Mouse (Mus musculus) liver, embryonic 12.5 days (tissue): ENCODE results near the gene Pik3r3. TPM values are rescaled to one million over a fixed set of nuclear protein-coding genes. Genes with fewer than 3 reads are reported as not detected.
A peak's percentile ranks its signal among the peaks of the same experiment; 100 is the strongest.
"Not testable (repeated sequence)": the region's sequence is repeated elsewhere in the genome, so short reads cannot be mapped to it uniquely, and the experiment has no call there.

ENCODE experiments used
- ATAC-seq: fragments of 200-750 bp; cut with Nextera tagmentation; 2 replicates; pipeline ENCODE4 v1.8.0; 2017; ENCODE audit warnings: moderate number of reproducible peaks, mild to moderate bottlenecking, moderate library complexity
- H3K27ac ChIP-seq: fragments of 300-500 bp; sonication (generic); 2 replicates; pipeline ENCODE4 v1.5.1; 2016; ENCODE audit warnings: mild to moderate bottlenecking
- H3K27me3 ChIP-seq: fragments of 300-500 bp; sonication (generic); replicated peaks from 2 replicates; pipeline ENCODE4 v1.6.1; 2016; ENCODE audit warnings: mild to moderate bottlenecking, moderate library complexity
- H3K36me3 ChIP-seq: fragments of 300-500 bp; sonication (generic); 2 replicates; pipeline ENCODE4 v1.6.1; 2016; ENCODE audit warnings: mild to moderate bottlenecking, moderate library complexity
- H3K4me1 ChIP-seq: fragments of 300-500 bp; sonication (generic); 2 replicates; pipeline ENCODE4 v1.6.1; 2016
- H3K4me2 ChIP-seq: fragments of 300-500 bp; sonication (generic); 2 replicates; pipeline ENCODE4 v1.6.1; 2016; ENCODE audit warnings: mild to moderate bottlenecking, moderate library complexity
- H3K4me3 ChIP-seq: fragments of 300-500 bp; sonication (generic); 2 replicates; pipeline ENCODE4 v1.5.1; 2016; ENCODE audit warnings: mild to moderate bottlenecking, moderate library complexity
- H3K9ac ChIP-seq: fragments of 300-500 bp; sonication (generic); 2 replicates; pipeline ENCODE4 v1.6.1; 2016; ENCODE audit warnings: mild to moderate bottlenecking, moderate library complexity
- H3K9me3 ChIP-seq: fragments of 300-500 bp; sonication (generic); replicated peaks from 2 replicates; pipeline ENCODE4 v1.6.1; 2016; ENCODE audit warnings: mild to moderate bottlenecking, moderate library complexity
- WGBS: fragments of 180-500 bp; shearing (Covaris S2); methylation state at CpG from one replicate; pipeline ENCODE4 v1.1.7; 2016; ENCODE audit not compliant: insufficient replicate concordance; 5-methylcytosine and 5-hydroxymethylcytosine counted together
- polyA plus RNA-seq: library from polyadenylated mRNA; unstranded; fragments of >200 nt; fragmentation: Nextera tagmentation; extraction: Ambion mirVana; gene quantifications from 2 replicates; pipeline ENCODE4 v1.2.1, GENCODE M21; 2016

The Pik3r3 gene
- polyA plus RNA-seq, 1 experiment from 2014 or later = 2.7 TPM

DNA sequence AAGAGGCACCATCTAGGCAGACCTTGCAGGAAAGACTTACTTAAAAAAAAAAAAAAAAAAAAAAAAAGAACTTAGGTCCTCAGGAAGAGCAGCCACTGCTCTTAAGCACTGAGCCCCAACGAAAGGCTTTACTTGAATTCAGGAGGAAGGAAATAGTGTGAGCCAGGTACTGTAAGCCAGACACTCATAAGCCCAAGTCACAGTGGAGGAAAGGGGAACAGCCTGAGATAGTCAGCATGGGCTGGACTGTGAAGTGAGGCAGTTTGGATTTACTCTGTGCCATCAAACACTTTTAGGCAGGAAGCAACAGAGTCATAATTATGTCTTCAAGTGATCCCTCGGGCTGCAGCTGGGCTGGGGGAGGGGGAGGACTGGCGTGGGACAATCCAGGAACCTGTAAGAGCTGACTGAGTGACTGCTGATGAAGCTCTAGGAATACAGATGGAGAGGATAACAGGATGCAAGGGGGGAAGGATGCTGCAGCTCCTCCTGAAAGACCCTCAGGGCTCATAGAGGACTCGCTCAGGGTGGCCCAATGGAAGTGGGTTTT is 29.1 kb upstream of the Pik3r3 start:
- Histone ChIP-seq H3K9me3 (no peaks in the 10 kb centered on the region), H3K4me2 (no peak overlapping the region), H3K36me3 (no peaks in the 10 kb centered on the region), H3K4me1 (peaks cover 31% of the 10 kb centered on the region), H3K4me3 (no peak overlapping the region), H3K27ac (0 out of 2 replicates have a peak overlapping the region, but pooled peaks have one; percentile 40), H3K27me3 (no peaks in the 10 kb centered on the region), H3K9ac (no peak overlapping the region)
- no peak for ATAC-seq
- 45% methylated on average over 4 of the region's 4 CpGs for whole genome bisulfite sequencing

- H3K4me2 ChIP-seq = peak overlapping the region; percentile 55
- H3K36me3 ChIP-seq = no peaks in the 10 kb centered on the region
- H3K9ac ChIP-seq = peak overlapping the region; percentile 37
- peak; percentile 98 for ATAC-seq
- H3K4me1 ChIP-seq = peaks cover 31% of the 10 kb centered on the region
- H3K27me3 ChIP-seq = no peaks in the 10 kb centered on the region
- H3K4me3 ChIP-seq = no peak overlapping the region
- H3K27ac ChIP-seq = peak overlapping the region; percentile 91
- WGBS = 22% methylated on average over 9 of the region's 9 CpGs
- H3K9me3 ChIP-seq = no peaks in the 10 kb centered on the region
Measured at GRCm38 (mm10) chr4:116193583-116194383, 27.6 kb upstream of the Pik3r3 start.

DNA sequence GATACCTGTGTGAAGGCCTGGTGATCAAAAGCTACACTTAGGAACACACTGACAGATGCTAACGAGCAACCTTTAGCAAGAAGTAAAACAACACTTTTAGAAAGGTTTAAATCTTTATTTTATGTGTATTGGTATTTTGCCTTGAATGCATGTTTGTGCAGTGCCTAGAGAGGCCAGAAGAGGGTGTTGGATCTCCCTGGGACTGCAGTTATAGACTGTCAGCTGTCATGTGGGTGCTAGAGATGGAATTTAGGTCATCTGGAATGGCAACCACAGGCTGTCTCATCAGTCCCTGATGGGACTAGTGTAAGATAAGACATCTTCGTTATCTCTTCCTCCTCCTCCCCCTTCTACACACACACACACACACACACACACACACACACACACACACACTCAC is 23.0 kb upstream of the Pik3r3 start:
- no peak for ATAC-seq
- 45% methylated on average over 2 of the region's 2 CpGs for WGBS
- Histone ChIP-seq H3K36me3 (no peaks in the 10 kb centered on the region), H3K9ac (no peak overlapping the region), H3K4me1 (peaks cover 19% of the 10 kb centered on the region), H3K4me3 (no peak overlapping the region), H3K27ac (no peak overlapping the region), H3K4me2 (no peak overlapping the region), H3K27me3 (no peaks in the 10 kb centered on the region), H3K9me3 (no peaks in the 10 kb centered on the region)

- Histone ChIP-seq H3K36me3 (no peaks in the 10 kb centered on the region), H3K9me3 (no peaks in the 10 kb centered on the region), H3K4me2 (no peak overlapping the region), H3K27me3 (no peaks in the 10 kb centered on the region), H3K4me3 (no peak overlapping the region), H3K27ac (no peak overlapping the region), H3K9ac (no peak overlapping the region), H3K4me1 (no peaks in the 10 kb centered on the region)
- no peak for ATAC-seq
- WGBS = 39% methylated on average over 3 of the region's 3 CpGs
Measured at GRCm38 (mm10) chr4:116204422-116204821, 17.0 kb upstream of the Pik3r3 start.

GRCm38 (mm10) chr4:116206531-116206930 is 14.9 kb upstream of the Pik3r3 start:
- no peak overlapping the region for H3K9ac ChIP-seq
- no peak overlapping the region for H3K27ac ChIP-seq
- no peak for ATAC-seq
- H3K4me3 ChIP-seq = no peak overlapping the region
- no peaks in the 10 kb centered on the region for H3K9me3 ChIP-seq
- no peaks in the 10 kb centered on the region for H3K36me3 ChIP-seq
- H3K4me2 ChIP-seq = no peak overlapping the region
- H3K4me1 ChIP-seq = no peaks in the 10 kb centered on the region
- WGBS = 76% methylated on average over 4 of the region's 4 CpGs
- H3K27me3 ChIP-seq = no peaks in the 10 kb centered on the region

- H3K4me3 ChIP-seq = no peak overlapping the region
- H3K4me1 ChIP-seq = no peaks in the 10 kb centered on the region
- H3K27ac ChIP-seq = no peak overlapping the region
- no peaks in the 10 kb centered on the region for H3K27me3 ChIP-seq
- no peaks in the 10 kb centered on the region for H3K36me3 ChIP-seq
- WGBS = 63% methylated on average over 1 of the region's 1 CpGs
- H3K9me3 ChIP-seq = no peaks in the 10 kb centered on the region
- no peak overlapping the region for H3K9ac ChIP-seq
- ATAC-seq = no peak
- no peak overlapping the region for H3K4me2 ChIP-seq
Measured at GRCm38 (mm10) chr4:116208891-116209290, 12.5 kb upstream of the Pik3r3 start.

DNA sequence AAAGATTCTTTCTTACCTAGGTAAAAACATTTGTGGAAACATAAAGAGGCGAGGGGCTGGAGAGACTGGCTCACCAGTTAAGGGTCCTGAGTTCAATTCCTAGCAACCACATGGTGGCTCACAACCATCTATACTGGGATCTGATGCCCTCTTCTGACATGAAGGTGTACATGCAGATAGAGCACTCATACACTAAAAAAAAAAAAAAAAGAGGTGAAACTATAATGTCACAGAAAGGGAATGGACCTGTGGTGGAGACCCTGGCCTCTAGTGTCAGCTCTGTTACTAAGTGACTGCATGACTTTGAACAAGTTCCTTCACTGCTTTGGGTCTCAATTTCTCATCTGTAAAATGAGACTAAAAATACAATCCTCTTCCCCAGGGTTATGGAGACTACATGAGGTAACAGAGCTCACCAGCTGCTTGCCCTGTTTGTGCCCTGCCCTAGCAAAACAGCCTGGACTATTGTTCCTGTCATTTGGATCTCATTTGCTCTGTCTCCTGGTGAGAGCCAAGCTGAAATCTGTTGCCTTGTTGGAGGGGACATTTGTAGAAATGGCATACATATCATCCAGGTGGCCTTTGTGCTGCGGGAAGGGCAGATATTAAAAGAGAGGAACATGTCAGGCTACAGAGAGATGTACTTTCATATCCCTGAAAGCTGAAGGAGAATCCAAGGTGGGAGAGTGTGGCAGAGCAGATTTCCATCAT is 5.4 kb upstream of the Pik3r3 start:
- WGBS = 84% methylated on average over 2 of the region's 2 CpGs
- ATAC-seq = no peak
- Histone ChIP-seq H3K9me3 (no peaks in the 10 kb centered on the region), H3K36me3 (no peaks in the 10 kb centered on the region), H3K27ac (no peak overlapping the region), H3K9ac (no peak overlapping the region), H3K27me3 (peaks cover 5% of the 10 kb centered on the region; the same call in 1 of the 2 replicates), H3K4me3 (no peak overlapping the region), H3K4me1 (peaks cover 11% of the 10 kb centered on the region), H3K4me2 (no peak overlapping the region)

DNA sequence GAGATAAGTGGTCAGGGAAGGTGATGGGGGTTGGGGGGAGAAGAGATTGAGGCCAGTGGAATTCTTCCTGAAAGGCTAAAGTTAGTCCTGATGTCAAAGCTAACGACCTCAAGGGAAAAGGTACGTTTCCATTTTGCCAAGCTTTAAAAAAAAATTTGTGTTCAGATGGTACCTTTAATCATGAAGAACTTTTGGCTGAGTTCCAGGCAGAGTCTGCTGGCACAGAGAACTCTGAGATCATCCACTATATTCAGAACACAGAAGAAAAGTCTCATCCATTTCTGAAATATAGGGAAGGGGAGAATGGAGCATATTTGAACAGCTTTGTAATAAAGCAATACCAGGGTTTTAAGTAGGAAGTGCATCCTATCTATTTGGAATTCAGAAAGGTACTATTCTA is 4.4 kb upstream of the Pik3r3 start:
- Histone ChIP-seq H3K27ac (no peak overlapping the region), H3K36me3 (no peaks in the 10 kb centered on the region), H3K27me3 (peaks cover 5% of the 10 kb centered on the region; the same call in 1 of the 2 replicates), H3K9ac (no peak overlapping the region), H3K9me3 (no peaks in the 10 kb centered on the region), H3K4me1 (peaks cover 11% of the 10 kb centered on the region), H3K4me2 (no peak overlapping the region), H3K4me3 (no peak overlapping the region)
- 49% methylated on average over 2 of the region's 2 CpGs for WGBS
- no peak for ATAC-seq

DNA sequence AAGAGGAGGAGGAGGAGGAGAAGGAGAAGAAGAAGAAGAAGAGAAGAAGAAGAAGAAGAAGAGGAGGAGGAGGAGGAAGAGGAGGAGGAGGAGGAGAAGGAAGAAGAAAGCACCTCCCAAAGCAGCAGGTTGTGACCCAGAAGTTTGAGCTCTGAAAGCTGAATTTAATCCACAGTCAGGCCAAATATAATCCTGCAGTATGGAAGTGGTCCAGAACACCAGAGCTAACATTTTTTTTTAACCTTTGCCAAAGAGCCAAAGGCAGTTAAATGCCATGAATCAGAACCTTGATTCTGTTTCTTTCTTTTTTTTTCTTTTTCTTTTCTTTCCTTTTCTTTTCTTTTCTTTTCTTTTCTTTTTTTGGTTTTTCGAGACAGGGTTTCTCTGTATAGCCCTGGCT is 3.8 kb upstream of the Pik3r3 start:
- 52% methylated on average over 1 of the region's 1 CpGs for WGBS
- not testable (repeated sequence) for H3K4me3 ChIP-seq, H3K4me2 ChIP-seq, H3K9ac ChIP-seq, H3K27me3 ChIP-seq, H3K9me3 ChIP-seq, H3K36me3 ChIP-seq, H3K27ac ChIP-seq, ATAC-seq
- H3K4me1 ChIP-seq = peaks cover 17% of the 10 kb centered on the region

DNA sequence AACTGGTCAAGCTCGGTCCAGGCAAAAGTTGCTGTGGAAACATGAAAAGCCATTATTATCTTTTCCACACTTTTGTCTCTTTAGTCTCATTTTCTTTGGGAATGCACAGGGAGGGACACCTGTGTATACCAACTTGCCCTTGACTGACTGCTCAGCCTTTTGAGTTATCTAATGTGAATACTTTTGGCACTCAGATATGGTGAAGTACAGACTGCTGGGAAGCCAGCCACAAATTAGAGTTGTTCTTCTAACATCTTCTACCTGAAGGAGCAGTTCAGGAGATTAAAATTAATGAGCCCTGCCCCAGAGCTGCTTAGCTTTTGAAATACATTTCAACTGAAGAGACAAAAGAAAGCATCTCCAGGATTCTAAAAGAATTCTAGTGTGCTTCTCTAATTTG is 2.4 kb upstream of the Pik3r3 start:
- Histone ChIP-seq H3K27ac (no peak overlapping the region), H3K9me3 (no peaks in the 10 kb centered on the region), H3K9ac (no peak overlapping the region), H3K4me3 (no peak overlapping the region), H3K36me3 (no peaks in the 10 kb centered on the region), H3K27me3 (peaks cover 11% of the 10 kb centered on the region; the same call in 1 of the 2 replicates), H3K4me2 (no peak overlapping the region), H3K4me1 (peaks cover 18% of the 10 kb centered on the region)
- 83% methylated on average over 1 of the region's 1 CpGs for WGBS
- ATAC-seq = no peak

DNA sequence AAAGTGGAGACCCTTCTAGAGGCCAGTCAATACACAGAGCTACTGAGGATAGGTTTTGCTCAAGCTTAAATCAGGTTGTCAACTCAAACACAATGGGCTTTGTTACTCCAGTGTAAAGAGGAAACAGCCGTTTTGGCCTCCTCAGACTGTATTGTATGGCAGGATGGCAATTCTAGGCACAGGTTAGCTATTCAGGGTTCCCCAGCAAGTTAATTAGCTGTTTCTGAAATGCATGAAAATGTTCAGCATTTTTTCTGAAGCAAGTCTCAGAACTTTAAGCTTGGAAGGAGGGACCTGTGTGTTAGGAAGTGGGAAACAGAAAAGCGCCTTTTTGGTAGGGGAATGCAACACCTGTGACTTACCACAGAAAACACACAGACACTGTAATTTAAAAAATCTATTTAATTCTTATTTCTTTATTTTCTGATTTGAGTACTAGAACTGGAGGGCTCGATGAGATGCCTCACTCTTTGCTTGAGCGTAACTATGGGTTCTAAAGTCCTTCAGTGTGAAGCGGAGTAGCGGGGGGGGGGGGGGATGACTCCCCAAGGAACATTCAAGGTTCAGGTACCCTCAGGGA is 1.3 kb upstream of the Pik3r3 start:
- H3K9ac ChIP-seq = peak overlapping the region; percentile 81
- peak overlapping the region; percentile 96 for H3K4me2 ChIP-seq
- no peaks in the 10 kb centered on the region for H3K36me3 ChIP-seq
- H3K27ac ChIP-seq = peak overlapping the region; percentile 87
- H3K27me3 ChIP-seq = peaks cover 11% of the 10 kb centered on the region; the same call in 1 of the 2 replicates
- peaks cover 18% of the 10 kb centered on the region for H3K4me1 ChIP-seq
- H3K9me3 ChIP-seq = no peaks in the 10 kb centered on the region
- peak overlapping the region; percentile 71 for H3K4me3 ChIP-seq
- WGBS = 29% methylated on average over 6 of the region's 6 CpGs
- ATAC-seq = no peak

DNA sequence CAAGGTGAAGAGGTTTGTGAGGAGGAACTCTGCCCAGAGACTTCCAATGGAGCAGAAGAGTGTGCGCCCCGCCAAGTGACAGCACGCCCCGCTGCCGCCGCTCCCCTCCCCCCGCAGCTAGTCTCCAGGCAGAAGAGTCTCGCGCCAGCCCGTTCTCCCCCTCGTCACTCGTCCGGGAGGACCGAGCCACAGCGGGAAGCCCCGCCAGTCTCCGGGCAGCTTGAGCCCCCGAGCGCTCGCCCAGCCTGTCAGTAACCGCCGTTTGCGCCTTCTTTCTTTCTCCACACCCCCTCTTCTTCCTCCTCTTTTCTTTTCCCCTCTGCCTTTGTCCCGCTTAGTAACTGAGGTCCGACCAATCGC is 658 bp upstream of the Pik3r3 start:
- WGBS = 4% methylated on average over 26 of the region's 26 CpGs
- peak; percentile 69 for ATAC-seq
- H3K4me2 ChIP-seq = peak overlapping the region; percentile 96
- no peaks in the 10 kb centered on the region for H3K9me3 ChIP-seq
- peaks cover 18% of the 10 kb centered on the region for H3K4me1 ChIP-seq
- peak overlapping the region; percentile 81 for H3K9ac ChIP-seq
- H3K36me3 ChIP-seq = no peaks in the 10 kb centered on the region
- peak overlapping the region; percentile 87 for H3K27ac ChIP-seq
- H3K4me3 ChIP-seq = peak overlapping the region; percentile 71
- peaks cover 11% of the 10 kb centered on the region; the same call in 1 of the 2 replicates for H3K27me3 ChIP-seq
